Mouse (Mus musculus) C2C12 (cell line): Measurements from ENCODE around the gene Hk2.

Source experiments
- CTCF ChIP-seq: IDR thresholded peaks from one replicate; pipeline ENCODE4 v1.5.1; 2011; ENCODE audit not compliant: control insufficient read depth, insufficient read depth, insufficient read length
- FOSL1 ChIP-seq: IDR thresholded peaks from one replicate; pipeline ENCODE4 v1.8.0; 2011; ENCODE audit warnings: mild to moderate bottlenecking, low read length; ENCODE audit not compliant: poor library complexity, insufficient read depth, severe bottlenecking
- MYOG ChIP-seq: IDR thresholded peaks from one replicate; pipeline ENCODE4 v1.6.1; 2011; ENCODE audit not compliant: control insufficient read depth, insufficient read length; ENCODE audit errors: extremely low read depth

GRCm38 (mm10) chr6:82707742-82708141, 66.5 kb downstream of the Hk2 start:
- TF ChIP-seq CTCF, result no peak
- TF ChIP-seq MYOG, result no peak
- TF ChIP-seq FOSL1, result no peak
